Mouse (Mus musculus) MEL (cell line): ENCODE measurements around the gene Dscam. TPM values are rescaled to one million over a fixed set of nuclear protein-coding genes. Genes with fewer than 3 reads are reported as not detected.

Experiments used
- DNase-seq: peaks from one replicate; pipeline ENCODE4 v3.0.0; 2011; ENCODE audit warnings: low read depth, low spot score
- H3K27ac ChIP-seq: 2 replicates; pipeline ENCODE4 v1.5.1; 2012; ENCODE audit warnings: low read depth, mild to moderate bottlenecking, control low read depth, low read length, moderate library complexity; ENCODE audit not compliant: control insufficient read depth
- H3K27me3 ChIP-seq, 2 experiments: fragments of 150-350 bp in 1 of 2; sonication (generic) in 1 of 2; 2 replicates each; pipeline ENCODE4 v1.6.1; 2012; ENCODE audit warnings: low read length in 2 of 2, mild to moderate bottlenecking in 2 of 2, improper control_type of control experiment in 1 of 2, moderate library complexity in 1 of 2; ENCODE audit not compliant: insufficient read depth in 2 of 2, control insufficient read depth in 1 of 2
- H3K36me3 ChIP-seq, 2 experiments: 2 replicates each; pipeline ENCODE4 v1.6.1; 2012 to 2014; ENCODE audit warnings: low read length in 2 of 2, improper control_type of control experiment in 1 of 2, inconsistent platforms in 1 of 2, mild to moderate bottlenecking in 1 of 2; ENCODE audit not compliant: insufficient read depth in 2 of 2, control insufficient read depth in 1 of 2
- H3K4me1 ChIP-seq, 2 experiments: fragments of 150-350 bp in 1 of 2; sonication (generic) in 1 of 2; 2 replicates each; pipeline ENCODE4 v1.6.1; 2012; ENCODE audit warnings: low read length in 2 of 2, improper control_type of control experiment in 1 of 2, mild to moderate bottlenecking in 1 of 2; ENCODE audit not compliant: insufficient read depth in 2 of 2, control insufficient read depth in 1 of 2
- H3K4me3 ChIP-seq, 2 experiments: fragments of 150-350 bp in 1 of 2; sonication (generic) in 1 of 2; 2 replicates each; pipeline ENCODE4 v1.5.1; 2012; ENCODE audit warnings: low read depth in 2 of 2, low read length in 2 of 2, mild to moderate bottlenecking in 2 of 2, moderate library complexity in 2 of 2, control low read depth in 1 of 2, improper control_type of control experiment in 1 of 2; ENCODE audit not compliant: control insufficient read depth in 1 of 2, insufficient read depth in 1 of 2
- H3K79me2 ChIP-seq: 2 replicates; pipeline ENCODE4 v1.6.1; 2012; ENCODE audit warnings: mild to moderate bottlenecking, low read length, moderate library complexity; ENCODE audit not compliant: control insufficient read depth, poor library complexity, insufficient read depth
- H3K9ac ChIP-seq: 2 replicates; pipeline ENCODE4 v1.6.1; 2012; ENCODE audit warnings: low read depth, mild to moderate bottlenecking, control low read depth, low read length, moderate library complexity; ENCODE audit not compliant: control insufficient read depth, poor library complexity, severe bottlenecking
- H3K9me3 ChIP-seq: fragments of 150-350 bp; sonication (generic); replicated peaks from 2 replicates; pipeline ENCODE4 v1.6.1; 2012; ENCODE audit warnings: mild to moderate bottlenecking, low read length, improper control_type of control experiment, moderate library complexity; ENCODE audit not compliant: insufficient read depth
- CHD2 ChIP-seq: IDR thresholded peaks from 2 replicates; pipeline ENCODE4 v1.6.1; 2011; ENCODE audit warnings: low read length, improper control_type of control experiment
- CTCF ChIP-seq, 3 experiments: IDR thresholded peaks in 2 of 3; conservative IDR thresholded peaks in 1 of 3; 2 replicates each; pipeline ENCODE4 v1.5.1; 2011 to 2012; ENCODE audit warnings: low read length in 3 of 3, low read depth in 2 of 3, mild to moderate bottlenecking in 2 of 3, improper control_type of control experiment in 1 of 3, inconsistent platforms in 1 of 3, mixed read lengths in 1 of 3, moderate library complexity in 1 of 3; ENCODE audit not compliant: control insufficient read depth in 1 of 3, insufficient read depth in 1 of 3, poor library complexity in 1 of 3, severe bottlenecking in 1 of 3
- EP300 ChIP-seq, 2 experiments: IDR thresholded peaks; 2 replicates each; pipeline ENCODE4 v1.6.1; 2011; ENCODE audit warnings: improper control_type of control experiment in 2 of 2, low read length in 2 of 2, low read depth in 1 of 2, mild to moderate bottlenecking in 1 of 2
- HCFC1 ChIP-seq: IDR thresholded peaks from 2 replicates; pipeline ENCODE4 v1.6.1; 2012; ENCODE audit warnings: low read depth, mild to moderate bottlenecking, inconsistent platforms, low read length, improper control_type of control experiment, moderate library complexity
- NELFE ChIP-seq: IDR thresholded peaks from 2 replicates; pipeline ENCODE4 v1.6.1; 2011; ENCODE audit warnings: low read depth, low read length, improper control_type of control experiment
- POLR2A ChIP-seq, 2 experiments: IDR thresholded peaks; 2 replicates each; pipeline ENCODE4 v1.6.1; 2011 to 2012; ENCODE audit warnings: low read length in 2 of 2, mild to moderate bottlenecking in 2 of 2, control low read depth in 1 of 2, improper control_type of control experiment in 1 of 2, low read depth in 1 of 2, moderate library complexity in 1 of 2; ENCODE audit not compliant: control insufficient read depth in 1 of 2, insufficient read depth in 1 of 2, poor library complexity in 1 of 2
- RAD21 ChIP-seq: IDR thresholded peaks from 2 replicates; pipeline ENCODE4 v1.6.1; 2011; ENCODE audit warnings: mild to moderate bottlenecking, low read depth, low read length, improper control_type of control experiment
- SMC3 ChIP-seq: IDR thresholded peaks from 2 replicates; pipeline ENCODE4 v1.6.1; 2011; ENCODE audit warnings: low read depth, low read length, improper control_type of control experiment
- TAL1 ChIP-seq: IDR thresholded peaks from 2 replicates; pipeline ENCODE4 v1.6.1; 2012; ENCODE audit warnings: mild to moderate bottlenecking, inconsistent platforms, low read length, moderate library complexity, mixed read lengths
- TCF12 ChIP-seq: IDR thresholded peaks from 2 replicates; pipeline ENCODE4 v1.6.1; 2014; ENCODE audit warnings: low read depth, mild to moderate bottlenecking, inconsistent platforms, low read length, improper control_type of control experiment, moderate library complexity
- ZNF384 ChIP-seq: IDR thresholded peaks from 2 replicates; pipeline ENCODE4 v1.6.1; 2012; ENCODE audit warnings: low read depth, mild to moderate bottlenecking, inconsistent platforms, low read length, improper control_type of control experiment
- polyA plus RNA-seq, 2 experiments: library from polyadenylated mRNA; stranded (reverse) in 1 of 2; unstranded in 1 of 2; fragments of >175 nt in 1 of 2; fragments of >200 nt in 1 of 2; gene quantifications; 2 replicates each; pipeline versions ENCODE4 v1.2.1 to v1.2.4; 2012; ENCODE audit warnings: low replicate concordance in 2 of 2, low read depth in 1 of 2; ENCODE audit not compliant: insufficient read length in 2 of 2, insufficient read depth in 1 of 2, missing spikeins in 1 of 2
- total RNA-seq: library from RNA; depleted of rRNA; stranded (reverse); fragments of 300-350 nt; gene quantifications from 2 replicates; pipeline ENCODE4 v1.2.3, GENCODE M21; 2012

The Dscam gene
- total and polyA plus RNA-seq, 3 experiments, result not detected

- Histone ChIP-seq H3K27ac (no peak overlapping the region), H3K4me3 (no peak overlapping the region), H3K4me1 (no peaks in the 10 kb centered on the region), H3K27me3 (no peaks in the 10 kb centered on the region), H3K9me3 (no peaks in the 10 kb centered on the region), H3K36me3 (no peaks in the 10 kb centered on the region), H3K9ac (no peak overlapping the region), H3K79me2 (no peaks in the 10 kb centered on the region)
- TF ChIP-seq NELFE, result no peak
- no peak for DNase-seq
Observed at GRCm38 (mm10) chr16:96801650-96802237, 368.8 kb downstream of the Dscam start.

GRCm38 (mm10) chr16:96795431-96795830 lies 375.1 kb downstream of the Dscam start:
- Histone ChIP-seq H3K4me1 (no peaks in the 10 kb centered on the region), H3K27me3 (no peaks in the 10 kb centered on the region), H3K9me3 (no peaks in the 10 kb centered on the region), H3K27ac (no peak overlapping the region), H3K79me2 (no peaks in the 10 kb centered on the region), H3K9ac (no peak overlapping the region), H3K4me3 (no peak overlapping the region), H3K36me3 (no peaks in the 10 kb centered on the region)
- peak; percentile 3 for DNase-seq
- TF ChIP-seq POLR2A (IDR thresholded peaks at IDR 0.05; ENCODE audit: control insufficient read depth in 1 of 2, insufficient read depth in 1 of 2, low read depth in 1 of 2, low read length in 2 of 2, poor library complexity in 1 of 2) (no peak), SMC3 (peak; percentile 39), CTCF (IDR thresholded peaks at IDR 0.05 in 2 of 3, conservative IDR thresholded peaks at IDR 0.05 in 1 of 3; ENCODE audit: control insufficient read depth in 1 of 3, insufficient read depth in 1 of 3, low read depth in 2 of 3, low read length in 3 of 3, poor library complexity in 1 of 3, severe bottlenecking in 1 of 3) (peak in 2 of 3 experiments; percentile 17 to 32; a peak in 3 of 6 replicates), RAD21 (peak; percentile 12)

- Histone ChIP-seq H3K36me3 (no peaks in the 10 kb centered on the region), H3K27me3 (no peaks in the 10 kb centered on the region), H3K9me3 (no peaks in the 10 kb centered on the region), H3K9ac (no peak overlapping the region), H3K27ac (no peak overlapping the region), H3K79me2 (no peaks in the 10 kb centered on the region), H3K4me3 (no peak overlapping the region), H3K4me1 (no peaks in the 10 kb centered on the region)
- DNase-seq, result no peak
- TF ChIP-seq ZNF384 (no peak), CHD2 (no peak), HCFC1 (no peak), TAL1 (no peak), EP300 (IDR thresholded peaks at IDR 0.05; ENCODE audit: low read depth in 1 of 2, low read length in 2 of 2) (no peak), TCF12 (no peak)
Observed at GRCm38 (mm10) chr16:96791307-96791706, 379.2 kb downstream of the Dscam start.
